Comparison of ENCODE assay signal across 40 mouse cellular contexts in genomic region chr2:25492988-25493387, GRCm38 (mm10). TPM values are rescaled to one million over a fixed set of nuclear protein-coding genes. Genes with fewer than 3 reads are reported as not detected.
"Had no signal": no experiment of that assay in that cellular context is flagged by ENCODE, and none has a peak within 500 bp of the region (broad histone marks: within the 10 kb centered on the region; RNA-seq: fewer than 3 reads in every experiment).

No protein-coding gene starts in this region.

- H3K27me3 ChIP-seq: hindbrain, embryonic 12.5 days; intestine, embryonic 15.5 days; limb, embryonic 12.5 days; liver, embryonic 13.5 days; liver, embryonic 15.5 days had no signal

- H3K4me1 ChIP-seq: hindbrain, embryonic 12.5 days; limb, embryonic 12.5 days had no signal

- DNase-seq: gastrocnemius, adult 2 months; gastrocnemius, postnatal 10 days; gastrocnemius, postnatal 25 days; heart, adult 18-20 months; heart, postnatal 10 days; heart, postnatal 4 days; kidney, adult 18-20 months; kidney, adult 8-10 months; kidney, postnatal 10 days; kidney, postnatal 4 days; liver; liver, embryonic 13.5 days had no signal

- H3K4me2 ChIP-seq: heart, embryonic 12.5 days; hindbrain, embryonic 12.5 days; hindbrain, embryonic 14.5 days; intestine, embryonic 15.5 days; limb, embryonic 12.5 days; liver, embryonic 11.5 days; liver, embryonic 13.5 days; liver, embryonic 15.5 days had no signal

- H3K9ac ChIP-seq: heart, embryonic 12.5 days; hindbrain, embryonic 12.5 days; hindbrain, embryonic 14.5 days; intestine, embryonic 15.5 days; limb, embryonic 12.5 days; liver, embryonic 13.5 days; liver, embryonic 15.5 days had no signal

- H3K9me3 ChIP-seq: heart, embryonic 10.5 days; heart, embryonic 12.5 days; hindbrain, embryonic 10.5 days; hindbrain, embryonic 12.5 days; intestine, embryonic 15.5 days; limb, embryonic 10.5 days; limb, embryonic 12.5 days; liver, embryonic 13.5 days; liver, embryonic 15.5 days had no signal

- H3K27ac ChIP-seq: gastrocnemius, adult 2 months; heart, embryonic 10.5 days; hindbrain, embryonic 10.5 days; hindbrain, embryonic 12.5 days; hindbrain, embryonic 14.5 days; intestine, embryonic 15.5 days; layer of hippocampus, adult 2 months; left cerebral cortex, adult 2 months; limb, embryonic 10.5 days; limb, embryonic 12.5 days; liver, embryonic 13.5 days; liver, embryonic 15.5 days had no signal

- H3K36me3 ChIP-seq: heart, embryonic 10.5 days; heart, embryonic 12.5 days; hindbrain, embryonic 10.5 days; hindbrain, embryonic 12.5 days; intestine, embryonic 15.5 days; limb, embryonic 10.5 days; limb, embryonic 12.5 days; liver, embryonic 13.5 days; liver, embryonic 15.5 days had no signal

- H3K4me3 ChIP-seq: gastrocnemius, adult 2 months; heart, embryonic 10.5 days; heart, embryonic 12.5 days; hindbrain, embryonic 10.5 days; hindbrain, embryonic 12.5 days; intestine, embryonic 15.5 days; layer of hippocampus, adult 2 months; left cerebral cortex, adult 2 months; limb, embryonic 10.5 days; limb, embryonic 12.5 days; liver, embryonic 13.5 days; liver, embryonic 15.5 days had no signal

- ATAC-seq: hindbrain, embryonic 16.5 days; inflammation-experienced regulatory T-cells, adult 6 months; intestine, embryonic 15.5 days; intestine, postnatal 0 days had no signal

RNA-seq across cellular contexts. Expression of gene Lcn12, which starts 0.7 kb away (rescaled TPM):
- total RNA-seq: gastrocnemius, adult 2 months; gastrocnemius, postnatal 10 days; gastrocnemius, postnatal 25 days; gastrocnemius, postnatal 4 days; granulocyte monocyte progenitor cell, adult 5-6 weeks; heart, adult 18-20 months; heart, adult 8-10 months; heart, postnatal 10 days; heart, postnatal 25 days; heart, postnatal 4 days; layer of hippocampus, adult 2 months; layer of hippocampus, postnatal 10 days; layer of hippocampus, postnatal 25 days; left cerebral cortex, adult 2 months; left cerebral cortex, postnatal 14 days; left cerebral cortex, postnatal 36 days had no signal
- polyA plus RNA-seq: heart, embryonic 10.5 days; heart, embryonic 12.5 days; heart, embryonic 14.5 days; heart, embryonic 16.5 days; hindbrain, embryonic 10.5 days; hindbrain, embryonic 12.5 days; hindbrain, embryonic 14.5 days; hindbrain, embryonic 16.5 days; inflammation-experienced regulatory T-cells, adult 6 months; intestine, embryonic 15.5 days; kidney, embryonic 14.5 days; kidney, embryonic 16.5 days; limb, embryonic 10.5 days; limb, embryonic 12.5 days; limb, embryonic 14.5 days; liver, embryonic 11.5 days; liver, embryonic 13.5 days; liver, embryonic 15.5 days had no signal

RNA-seq across cellular contexts. Expression of gene Ptgds, which starts 23.1 kb away (rescaled TPM):
- total RNA-seq: gastrocnemius, adult 2 months; gastrocnemius, postnatal 25 days had no signal
- polyA plus RNA-seq: inflammation-experienced regulatory T-cells, adult 6 months; limb, embryonic 10.5 days; liver, embryonic 11.5 days had no signal
